Mouse (Mus musculus) adrenal gland, adult (tissue): Measurements from ENCODE around the gene Chrnb4.
A peak's percentile ranks its signal among the peaks of the same experiment; 100 is the strongest.

Source experiments
- DNase-seq, 2 experiments: peaks; one replicate each; pipeline ENCODE4 v3.0.0; 2022 to 2023; ENCODE audit warnings: low spot score in 1 of 2; ENCODE audit not compliant: inconsistent age in 2 of 2

The Chrnb4 gene

GRCm38 (mm10) chr9:55023902-55024583, 24.5 kb downstream of the Chrnb4 start:
- DNase-seq = peak; percentile 75 to 94

DNA sequence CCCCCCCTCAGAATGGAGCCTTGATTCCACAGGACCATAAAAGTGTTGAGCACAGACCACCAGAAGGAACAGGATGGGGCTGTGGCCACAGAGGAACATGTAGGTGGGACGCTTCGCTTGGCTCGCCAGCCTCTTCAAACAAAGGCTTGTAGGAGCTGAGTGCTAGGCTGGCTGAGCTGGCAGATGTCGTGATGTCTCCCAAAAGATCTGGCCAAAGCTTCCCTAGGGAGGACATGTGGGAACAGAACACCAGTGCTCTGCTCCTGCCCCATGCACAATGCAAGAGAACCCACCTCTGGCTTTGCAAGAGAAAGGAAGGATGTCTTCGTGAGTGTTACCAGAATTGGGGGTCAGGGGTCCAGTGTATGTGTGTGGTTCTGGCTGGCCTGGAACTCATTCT, 25.3 kb downstream of the Chrnb4 start:
- DNase-seq = no peak

GRCm38 (mm10) chr9:55016926-55017325, 31.7 kb downstream of the Chrnb4 start:
- no peak for DNase-seq

DNA sequence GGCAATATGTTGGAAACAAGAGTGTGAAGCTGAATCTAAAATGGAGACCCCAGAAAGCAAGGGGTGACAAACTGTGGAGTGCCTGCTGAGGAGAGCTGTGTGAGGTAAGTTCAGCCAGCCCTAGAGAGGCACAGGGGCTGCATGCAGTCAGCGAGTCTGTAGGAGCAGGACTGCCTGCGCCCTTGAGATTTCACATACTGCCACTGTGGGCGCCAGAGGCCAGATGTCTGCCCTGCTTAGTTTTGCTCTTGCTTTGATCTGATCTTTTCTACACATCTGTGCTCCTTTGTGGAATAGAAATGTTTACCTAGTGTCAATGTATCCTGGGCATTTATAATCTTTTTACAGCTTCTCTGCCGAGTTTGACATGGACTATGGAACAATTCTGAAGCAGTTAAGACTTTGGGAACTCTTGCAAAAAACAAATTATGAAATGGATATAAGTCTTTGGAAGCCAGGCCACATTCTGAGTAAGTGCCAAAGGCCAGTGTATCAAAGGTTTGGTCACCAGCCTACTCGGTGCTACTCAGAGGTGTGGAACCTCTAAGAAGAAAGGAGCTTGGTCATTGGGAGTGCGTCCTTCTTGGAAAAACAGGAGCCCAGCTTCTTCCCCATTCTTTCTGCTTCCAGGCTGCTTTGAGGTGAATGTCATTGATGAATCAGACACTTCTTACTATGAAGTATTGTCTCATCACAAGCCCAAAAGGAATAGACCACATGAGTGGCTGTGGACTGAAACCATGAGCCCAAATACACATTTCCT, 37.8 kb downstream of the Chrnb4 start:
- peak in 1 of 2 experiments; percentile 52 for DNase-seq

DNA sequence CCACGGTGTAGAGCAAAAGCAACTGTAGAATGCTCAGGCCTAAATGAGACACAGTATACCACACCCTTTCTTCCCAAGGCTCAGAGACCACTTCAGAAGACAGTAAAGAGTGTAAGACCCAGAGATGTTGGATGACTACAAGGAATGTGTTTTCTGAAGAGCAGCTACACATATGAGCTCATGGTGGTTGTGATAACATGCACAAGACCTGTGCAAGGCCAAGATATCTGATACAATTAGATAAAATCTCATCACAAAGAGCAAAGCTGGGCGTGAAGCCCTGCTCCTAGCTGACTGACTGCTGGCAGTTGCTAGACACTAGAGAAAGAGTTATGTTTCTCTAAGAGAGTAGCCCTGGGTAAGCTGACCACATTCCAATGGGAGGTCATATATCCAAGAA, 38.9 kb downstream of the Chrnb4 start:
- no peak for DNase-seq

- no peak for DNase-seq
Measured at GRCm38 (mm10) chr9:55003609-55004008, 45.0 kb downstream of the Chrnb4 start.

DNA sequence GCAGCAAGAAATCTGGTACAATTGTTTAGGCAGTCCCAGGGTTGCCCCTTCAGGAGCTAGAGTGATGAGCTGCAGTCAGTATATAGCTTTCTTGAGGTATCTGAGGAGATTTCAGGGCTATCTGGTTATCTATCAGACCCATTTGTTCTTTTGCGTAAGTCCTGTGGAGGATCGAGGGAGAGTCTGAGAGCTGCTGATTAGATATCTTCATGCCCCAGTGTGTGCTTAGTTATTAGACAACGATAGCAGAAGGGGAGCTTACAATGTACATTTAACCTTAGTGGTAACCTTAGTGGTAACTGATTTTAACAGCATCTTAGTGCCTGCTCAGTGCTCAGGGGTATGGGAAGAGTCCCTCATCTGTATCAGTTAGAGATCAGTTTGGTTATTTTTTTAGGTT, 52.9 kb downstream of the Chrnb4 start:
- no peak for DNase-seq

DNA sequence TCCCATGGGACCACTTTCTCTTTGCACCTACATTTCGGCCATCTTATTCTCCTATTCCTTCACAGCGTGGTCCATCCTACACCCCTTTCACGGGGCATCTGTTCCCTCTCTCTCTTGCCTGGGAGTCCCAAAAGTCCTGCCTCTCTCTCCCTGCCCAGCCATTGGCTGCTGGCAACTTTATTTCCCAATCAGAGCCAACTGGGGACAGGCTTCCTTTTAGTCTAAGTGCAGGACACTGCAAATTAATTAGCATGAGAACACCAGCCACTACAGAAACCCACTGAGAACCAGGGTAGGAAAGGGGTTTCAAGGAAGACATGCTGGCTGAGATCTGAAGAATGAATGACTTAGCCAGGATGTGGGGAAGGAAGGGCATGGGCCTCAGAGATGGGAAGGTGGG, 54.2 kb downstream of the Chrnb4 start:
- no peak for DNase-seq

DNA sequence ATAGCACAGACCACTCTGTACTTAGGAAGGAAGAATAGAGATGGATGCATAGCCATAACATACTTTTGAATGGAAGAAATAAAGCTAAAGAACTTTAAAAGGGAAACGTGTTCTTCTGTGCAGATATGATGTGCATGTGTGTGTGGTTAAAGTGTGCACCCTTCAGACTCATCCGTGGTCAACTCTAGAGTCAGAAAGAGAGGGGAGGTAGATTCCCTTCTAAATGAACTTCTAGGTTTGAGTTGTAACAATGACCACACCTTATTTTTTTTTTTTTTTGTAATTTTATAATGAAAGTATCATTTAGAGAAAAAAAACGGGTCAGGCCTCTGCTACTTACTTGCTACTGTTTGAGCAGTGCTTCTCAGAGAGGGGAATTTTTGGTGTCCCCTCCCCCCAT, 58.2 kb downstream of the Chrnb4 start:
- no peak for DNase-seq

DNA sequence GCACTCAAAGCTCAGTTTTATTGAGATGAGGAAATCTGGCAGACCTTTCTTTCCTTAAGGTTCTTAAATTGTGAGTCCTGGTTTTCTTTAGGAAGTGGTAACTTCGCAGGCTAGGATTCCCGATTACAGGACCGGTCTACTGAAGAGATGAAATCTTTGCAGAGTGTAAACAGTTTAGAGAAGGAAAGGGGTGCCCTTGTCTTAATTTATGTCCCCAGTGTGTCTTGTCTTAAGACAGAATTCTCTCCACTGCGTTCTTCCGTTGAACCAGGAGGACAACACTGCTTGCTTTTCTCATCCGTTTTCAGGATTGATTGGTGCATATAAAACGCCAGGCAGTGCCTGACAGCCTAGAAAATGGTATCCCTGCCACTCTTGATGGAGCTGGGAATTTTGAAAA, 66.2 kb downstream of the Chrnb4 start:
- no peak for DNase-seq

GRCm38 (mm10) chr9:54981291-54982191, 67.0 kb downstream of the Chrnb4 start:
- peak; percentile 9 to 54 for DNase-seq

DNA sequence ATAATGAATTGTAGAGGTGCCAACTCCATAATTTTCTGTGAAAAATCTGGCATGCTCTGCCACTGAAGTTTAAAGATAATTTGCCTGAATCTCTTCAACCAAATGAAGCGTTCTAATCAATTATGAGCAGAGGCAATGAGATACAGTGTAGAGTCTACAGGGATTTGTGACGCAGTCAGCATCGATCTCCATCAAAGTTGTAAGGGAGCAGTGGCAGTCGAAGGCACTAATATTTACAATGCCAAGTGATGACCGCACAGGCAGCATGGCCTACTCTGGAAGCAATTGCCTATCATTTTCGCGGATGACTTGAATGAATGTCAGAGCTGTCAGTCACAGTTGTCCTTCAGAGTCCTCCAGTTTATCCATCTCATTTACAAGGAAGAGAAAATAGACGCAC, 67.9 kb downstream of the Chrnb4 start, which contains the start of gene Chrna5:
Gene Chrna5, plus strand, starts transcription at position 207 of the 400 bp plus-strand sequence.
- no peak for DNase-seq
